Mouse (Mus musculus): ENCODE results near the gene 9130023H24Rik. TPM values are rescaled to one million over a fixed set of nuclear protein-coding genes. Genes with fewer than 3 reads are reported as not detected.
A peak's percentile ranks its signal among the peaks of the same experiment; 100 is the strongest.

9130023H24Rik gene
- total RNA-seq, 1 experiment from 2014 or later, result 6.8 TPM

GRCm38 (mm10) chr7:128248081-128249042 is 10.5 kb upstream of the 9130023H24Rik start:
- no peak for ATAC-seq (replicated peaks; ENCODE audit: low read depth, poor library complexity, severe bottlenecking)

GRCm38 (mm10) chr7:128247443-128247842 is 9.6 kb upstream of the 9130023H24Rik start:
- peak; percentile 60 for ATAC-seq (replicated peaks; ENCODE audit: low read depth, poor library complexity, severe bottlenecking)

- ATAC-seq (replicated peaks; ENCODE audit: low read depth, poor library complexity, severe bottlenecking), result 0 out of 2 replicates have a peak, but pooled peaks have one; percentile 7
Observed at GRCm38 (mm10) chr7:128246496-128247391, 8.9 kb upstream of the 9130023H24Rik start, which contains the start of gene Tgfb1i1. TSS of gene Tgfb1i1 (plus strand) at chr7:128246812.

- no peak for ATAC-seq (replicated peaks; ENCODE audit: low read depth, poor library complexity, severe bottlenecking)
Observed at GRCm38 (mm10) chr7:128245547-128245946, 7.7 kb upstream of the 9130023H24Rik start.

GRCm38 (mm10) chr7:128244410-128245025 is 6.7 kb upstream of the 9130023H24Rik start:
- no peak for ATAC-seq (replicated peaks; ENCODE audit: low read depth, poor library complexity, severe bottlenecking)

- ATAC-seq (replicated peaks; ENCODE audit: low read depth, poor library complexity, severe bottlenecking), result no peak
Observed at GRCm38 (mm10) chr7:128243921-128244320, 6.1 kb upstream of the 9130023H24Rik start.

GRCm38 (mm10) chr7:128242331-128242730 is 4.5 kb upstream of the 9130023H24Rik start:
- ATAC-seq (replicated peaks; ENCODE audit: low read depth, poor library complexity, severe bottlenecking), result no peak

- ATAC-seq (replicated peaks; ENCODE audit: low read depth, poor library complexity, severe bottlenecking), result no peak
Observed at GRCm38 (mm10) chr7:128240131-128240784, 2.4 kb upstream of the 9130023H24Rik start.

GRCm38 (mm10) chr7:128238991-128239390 is 1.2 kb upstream of the 9130023H24Rik start:
- no peak for ATAC-seq (replicated peaks; ENCODE audit: low read depth, poor library complexity, severe bottlenecking)

- no peak for ATAC-seq (replicated peaks; ENCODE audit: low read depth, poor library complexity, severe bottlenecking)
Observed at GRCm38 (mm10) chr7:128237593-128237926, 271 bp downstream of the 9130023H24Rik start.

GRCm38 (mm10) chr7:128236856-128237592 is 807 bp downstream of the 9130023H24Rik start, which contains the start of gene Armc5:
TSS of gene Armc5 (plus strand) at chr7:128237342.
- ATAC-seq (replicated peaks; ENCODE audit: low read depth, poor library complexity, severe bottlenecking), result peak; percentile 34

- no peak for ATAC-seq (replicated peaks; ENCODE audit: low read depth, poor library complexity, severe bottlenecking)
Observed at GRCm38 (mm10) chr7:128236426-128236825, 1.4 kb downstream of the 9130023H24Rik start.

GRCm38 (mm10) chr7:128235481-128235880 is 2.4 kb downstream of the 9130023H24Rik start:
- ATAC-seq (replicated peaks; ENCODE audit: low read depth, poor library complexity, severe bottlenecking), result no peak

- no peak for ATAC-seq (replicated peaks; ENCODE audit: low read depth, poor library complexity, severe bottlenecking)
Observed at GRCm38 (mm10) chr7:128234796-128235195, 3.0 kb downstream of the 9130023H24Rik start.

GRCm38 (mm10) chr7:128231741-128232140 is 6.1 kb downstream of the 9130023H24Rik start:
- ATAC-seq (replicated peaks; ENCODE audit: low read depth, poor library complexity, severe bottlenecking), result peak; percentile 66

GRCm38 (mm10) chr7:128220936-128221335 is 16.9 kb downstream of the 9130023H24Rik start:
- no peak for ATAC-seq (replicated peaks; ENCODE audit: low read depth, poor library complexity, severe bottlenecking)

GRCm38 (mm10) chr7:128219952-128220351 is 17.9 kb downstream of the 9130023H24Rik start:
- ATAC-seq (replicated peaks; ENCODE audit: low read depth, poor library complexity, severe bottlenecking), result no peak

GRCm38 (mm10) chr7:128209826-128210225 is 28.0 kb downstream of the 9130023H24Rik start:
- no peak for ATAC-seq (replicated peaks; ENCODE audit: low read depth, poor library complexity, severe bottlenecking)

GRCm38 (mm10) chr7:128208187-128208586 is 29.6 kb downstream of the 9130023H24Rik start:
- ATAC-seq (replicated peaks; ENCODE audit: low read depth, poor library complexity, severe bottlenecking), result peak; percentile 97

Measured in common myeloid progenitor, adult 5-6 weeks (primary cell).